Mouse (Mus musculus) 3T3-L1 (cell line): ENCODE data around the gene Armt1.
A peak's percentile ranks its signal among the peaks of the same experiment; 100 is the strongest.

ENCODE experiments used
- DNase-seq: peaks from one replicate; pipeline ENCODE4 v3.0.0-alpha.2; 2015; ENCODE audit warnings: low read depth, low spot score

The Armt1 gene

DNA sequence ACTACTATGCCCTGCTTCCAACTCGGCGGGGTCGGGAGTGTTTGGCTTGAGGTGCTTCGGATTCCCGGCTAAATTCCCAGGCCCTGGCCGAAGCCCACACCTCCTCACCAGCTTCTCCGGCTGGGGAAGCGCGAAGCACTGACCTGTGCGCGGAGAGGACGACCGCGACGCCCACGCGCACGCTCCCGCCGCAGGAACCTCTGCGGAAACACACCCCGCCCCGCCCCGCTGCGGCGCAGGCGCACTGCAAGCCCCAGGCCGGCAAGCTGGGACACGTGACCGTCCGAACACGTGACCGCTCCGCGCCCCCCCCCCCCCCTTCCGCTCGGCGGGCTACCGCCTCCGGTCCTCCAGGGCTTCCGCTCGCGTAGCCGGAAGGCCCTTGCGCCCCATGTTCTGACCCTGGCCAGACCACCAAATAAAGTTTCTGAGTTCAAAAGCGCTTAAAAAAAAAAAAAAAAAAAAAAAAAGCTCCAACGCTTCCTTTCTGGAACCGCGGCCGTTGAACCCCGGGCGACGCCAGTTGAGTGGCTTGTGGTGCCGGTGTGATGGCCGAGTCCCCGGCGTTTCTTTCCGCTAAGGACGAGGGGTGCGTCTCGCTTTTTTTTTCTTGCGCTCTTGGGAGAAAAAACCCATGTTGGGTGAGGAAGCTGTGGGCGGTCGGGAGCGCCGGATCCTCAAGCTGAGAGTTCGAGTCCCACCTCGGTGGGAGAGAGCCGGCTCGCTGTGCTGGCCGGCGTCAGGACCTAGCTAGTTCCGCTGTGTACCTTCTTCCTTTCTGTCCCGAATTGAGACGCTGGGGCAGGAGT, at the start of gene Armt1, which contains the start of gene Rmnd1:
Armt1 (plus strand) TSS at position 345 of the 809 bp plus-strand sequence.
Rmnd1 (minus strand) TSS at position 266 of the 809 bp plus-strand sequence.
- DNase-seq = peak; percentile 93

DNA sequence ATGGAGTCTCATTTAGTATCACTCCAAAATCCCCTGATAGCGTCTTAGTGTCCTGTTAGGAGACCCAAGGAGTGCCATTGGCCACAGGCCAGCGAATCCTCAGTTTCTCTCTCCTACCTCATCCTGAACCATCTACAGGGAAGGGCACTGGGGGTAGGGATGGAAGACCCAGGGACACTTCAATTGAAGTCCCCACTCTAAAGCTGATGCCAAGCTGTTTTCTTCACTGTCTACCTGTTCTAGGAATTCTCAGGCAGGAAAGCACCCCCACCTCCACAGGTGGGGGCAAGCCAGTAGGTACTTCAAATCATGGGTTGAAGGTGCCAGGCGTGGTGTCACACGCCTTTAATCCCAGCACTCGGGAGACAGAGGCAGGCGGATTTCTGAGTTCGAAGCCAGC, 48.0 kb upstream of the Armt1 start:
- no peak for DNase-seq

DNA sequence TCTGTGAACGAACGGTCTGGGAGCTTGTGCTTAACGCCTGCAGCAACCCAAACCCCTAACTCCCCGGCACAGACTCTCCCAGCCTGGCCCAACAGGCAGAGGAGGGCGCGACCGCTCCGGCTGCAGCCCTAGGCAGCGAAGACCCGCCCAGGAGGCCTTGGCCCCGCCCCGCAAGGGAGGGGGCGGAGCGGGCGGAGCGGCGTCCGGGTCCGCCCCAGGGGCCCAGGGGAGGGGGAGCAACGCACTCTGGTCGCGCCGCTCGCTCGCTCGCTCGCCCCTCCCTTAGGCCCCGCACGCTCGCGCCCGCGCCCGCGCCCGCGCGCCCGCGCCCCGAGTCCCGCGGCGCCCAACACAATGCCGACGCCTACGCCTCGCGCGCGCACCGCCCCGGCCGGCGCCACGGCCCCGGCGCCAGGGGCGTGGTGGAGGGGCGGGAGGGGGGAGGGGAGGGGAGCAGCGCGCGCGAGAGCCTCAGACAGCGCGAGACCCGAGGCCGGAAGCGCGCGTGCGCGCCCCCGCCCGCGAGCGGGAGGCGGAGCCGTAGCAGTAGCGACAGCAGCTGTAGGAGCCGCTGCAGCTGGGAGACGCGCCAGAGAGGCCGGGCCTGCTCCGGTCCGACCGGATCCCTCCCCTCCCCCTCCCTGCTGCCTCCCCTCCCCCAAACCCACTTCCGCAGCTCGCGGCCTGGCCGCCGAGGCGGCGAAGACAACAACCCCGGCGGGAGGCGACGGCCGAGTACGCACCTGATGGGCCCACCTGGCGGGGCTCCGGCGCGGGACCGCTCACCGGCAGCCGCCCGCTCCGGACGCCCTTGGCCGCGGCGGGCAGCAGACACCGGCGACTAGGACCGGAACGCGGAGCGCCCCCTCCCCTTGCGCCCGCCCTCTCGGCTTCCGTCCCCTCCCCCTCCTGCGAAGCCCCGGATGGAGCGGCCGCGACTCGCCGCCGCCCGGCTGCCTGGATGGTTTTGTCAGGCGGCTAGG, 45.4 kb upstream of the Armt1 start:
- peak; percentile 90 for DNase-seq

- DNase-seq = peak; percentile 48
These were observed 44.4 kb upstream of the Armt1 start, which contains the start of gene Zbtb2 for GRCm38 (mm10) chr10:4387701-4388383. Gene Zbtb2 (minus strand): TSS chr10:4388108.

DNA sequence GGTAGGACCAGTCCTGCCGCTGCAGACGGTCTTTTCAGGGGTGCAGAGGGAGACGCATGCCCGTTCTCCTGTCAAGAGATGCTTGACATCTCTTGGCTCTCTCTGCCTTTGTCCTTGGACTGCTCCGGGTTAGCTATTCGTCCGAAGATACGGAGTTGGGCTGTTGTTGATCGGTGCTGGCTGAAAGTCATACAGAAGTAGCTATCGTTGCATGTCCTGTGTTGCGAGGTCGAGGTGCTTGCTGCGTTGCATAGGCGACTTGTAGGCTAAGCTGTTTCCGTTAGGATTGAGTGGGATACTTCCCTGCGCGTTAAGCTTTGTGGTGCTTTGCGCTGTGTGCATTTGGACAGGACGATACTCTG, 43.9 kb upstream of the Armt1 start:
- DNase-seq = peak; percentile 51

- peak; percentile 58 for DNase-seq
These were observed 43.2 kb upstream of the Armt1 start for GRCm38 (mm10) chr10:4389036-4389435.

DNA sequence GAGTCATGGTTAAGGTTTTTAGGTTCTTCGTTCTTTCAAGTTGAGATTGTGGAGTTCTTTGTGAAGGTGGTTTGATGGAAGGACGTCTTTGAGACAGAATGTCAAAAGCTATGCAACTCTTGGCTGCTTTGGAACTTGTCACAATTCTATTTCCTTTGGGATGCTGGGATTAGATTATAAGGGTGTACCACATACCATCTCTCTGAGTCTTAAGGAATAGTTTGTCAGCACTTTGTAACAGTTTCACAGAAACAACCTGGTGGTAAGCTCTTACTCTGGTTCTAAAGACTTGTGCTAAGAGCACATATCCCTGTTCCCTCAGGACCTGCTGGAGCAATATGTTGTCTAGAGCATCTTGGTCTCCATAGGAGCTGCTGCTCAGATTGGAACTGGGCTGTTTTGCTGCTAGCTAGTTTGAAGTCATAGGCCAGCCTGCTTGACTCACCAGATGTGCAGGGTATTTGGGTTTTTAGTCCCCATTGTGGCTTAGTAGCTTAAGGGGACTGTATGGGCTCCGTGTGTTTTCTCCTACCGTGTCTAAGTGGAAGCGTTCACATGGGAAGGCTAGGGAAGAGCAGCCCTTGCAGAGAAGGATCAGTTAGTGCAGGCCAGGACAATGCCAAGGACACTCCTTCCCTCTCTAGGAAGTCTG, 42.7 kb upstream of the Armt1 start:
- peak; percentile 28 for DNase-seq

DNA sequence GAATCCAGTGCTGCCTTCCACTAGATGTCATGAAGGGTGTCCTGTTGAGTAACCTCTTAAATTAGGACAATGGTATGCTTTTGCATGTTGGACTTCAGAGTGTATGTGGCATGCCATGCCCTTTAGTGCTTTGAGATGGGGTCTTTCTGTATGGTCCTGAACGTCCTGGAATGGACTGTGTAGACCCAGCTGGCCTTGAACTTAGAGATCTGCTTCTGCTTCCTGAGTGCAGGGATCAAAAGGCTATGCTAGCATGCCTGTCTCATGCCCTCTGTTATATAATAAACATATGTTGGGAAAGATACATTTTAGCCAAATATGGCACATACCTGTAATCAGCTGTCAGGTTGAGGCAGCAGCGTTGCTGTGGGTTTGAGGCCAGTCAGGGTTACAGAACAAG, 41.7 kb upstream of the Armt1 start:
- no peak for DNase-seq

DNA sequence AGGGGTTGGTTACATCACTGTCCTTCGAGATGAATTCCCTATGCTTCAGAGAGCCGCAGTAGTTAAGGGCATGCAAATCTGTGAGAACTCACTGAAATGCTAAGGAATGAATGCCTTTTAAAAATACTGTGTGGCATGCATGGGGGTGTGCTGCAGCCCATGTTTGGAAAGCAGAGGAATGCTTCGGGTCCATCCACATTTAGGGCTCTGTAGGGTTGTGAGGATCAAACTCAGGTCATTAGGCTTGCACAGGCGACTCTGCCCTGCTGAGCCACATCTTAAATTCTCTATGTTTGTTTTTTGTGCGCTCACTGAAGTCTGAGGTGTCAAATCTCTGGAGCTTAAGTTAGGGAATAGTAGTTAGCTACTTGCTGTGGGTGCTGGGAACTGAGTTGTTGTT, 41.2 kb upstream of the Armt1 start:
- no peak for DNase-seq

DNA sequence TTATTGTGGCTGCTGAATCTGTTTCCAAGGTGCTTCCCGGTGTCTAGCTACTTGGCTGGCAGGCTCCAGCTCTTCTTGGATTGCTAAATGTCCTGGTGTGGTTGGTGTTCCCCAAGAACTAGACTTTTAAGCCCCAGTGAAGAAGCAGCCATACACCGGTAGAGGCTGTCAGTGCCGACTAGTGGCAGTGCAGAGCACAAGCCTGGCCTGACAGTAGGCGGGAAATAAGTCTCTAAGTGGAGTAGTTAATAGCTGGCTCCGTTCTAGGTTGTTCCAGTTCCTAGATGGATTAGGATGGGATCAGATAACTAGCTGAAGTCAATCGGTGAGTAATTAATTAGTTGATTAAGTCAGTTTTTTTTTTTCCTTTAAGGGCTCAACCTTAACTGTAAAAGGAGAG, 40.4 kb upstream of the Armt1 start:
- peak; percentile 60 for DNase-seq

GRCm38 (mm10) chr10:4395321-4395720, 36.9 kb upstream of the Armt1 start:
- DNase-seq = peak; percentile 51

DNA sequence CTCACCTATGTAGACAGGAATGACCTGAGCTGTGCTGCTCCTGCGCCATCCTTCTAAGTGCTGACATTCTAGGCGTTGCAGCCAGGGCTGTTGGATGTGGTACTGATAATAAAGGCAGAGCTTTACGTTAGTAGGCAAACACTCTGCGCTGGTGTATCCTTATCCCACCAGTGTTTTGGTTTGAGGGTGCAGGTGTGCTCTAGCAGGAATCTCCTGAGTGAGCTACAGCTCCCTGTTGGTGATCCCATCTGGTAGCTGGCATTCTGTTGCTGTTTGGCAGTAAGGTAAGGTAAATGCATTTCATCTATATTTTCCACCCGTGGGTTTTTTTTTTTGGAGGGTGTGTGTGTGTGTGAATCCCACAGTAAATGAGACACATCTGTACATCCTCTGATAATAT, 34.2 kb upstream of the Armt1 start:
- DNase-seq = no peak

GRCm38 (mm10) chr10:4404895-4405491, 27.3 kb upstream of the Armt1 start:
- peak; percentile 83 for DNase-seq

GRCm38 (mm10) chr10:4405511-4405910, 26.8 kb upstream of the Armt1 start:
- no peak for DNase-seq

- peak; percentile 71 for DNase-seq
These were observed 25.1 kb upstream of the Armt1 start for GRCm38 (mm10) chr10:4407191-4407590.

DNA sequence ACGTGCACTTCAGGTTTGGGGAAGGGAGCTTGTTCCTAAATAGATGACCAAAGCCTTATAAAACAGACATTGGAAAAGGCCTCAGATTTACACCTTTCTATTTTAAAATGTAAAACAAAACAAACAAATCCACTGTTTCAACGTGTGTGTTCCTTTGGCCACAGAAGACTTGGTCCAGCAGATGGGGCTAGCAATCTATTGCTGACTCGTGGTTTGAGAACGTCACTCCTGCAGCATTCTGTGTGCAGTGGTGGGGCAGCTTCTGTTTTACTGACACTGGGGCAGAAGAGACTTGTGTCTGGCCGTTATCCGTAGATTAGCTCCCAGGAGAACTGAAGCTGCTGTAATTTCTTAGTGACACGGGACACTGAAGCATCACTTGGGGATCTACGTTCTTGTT, 7.0 kb upstream of the Armt1 start:
- peak; percentile 49 for DNase-seq

DNA sequence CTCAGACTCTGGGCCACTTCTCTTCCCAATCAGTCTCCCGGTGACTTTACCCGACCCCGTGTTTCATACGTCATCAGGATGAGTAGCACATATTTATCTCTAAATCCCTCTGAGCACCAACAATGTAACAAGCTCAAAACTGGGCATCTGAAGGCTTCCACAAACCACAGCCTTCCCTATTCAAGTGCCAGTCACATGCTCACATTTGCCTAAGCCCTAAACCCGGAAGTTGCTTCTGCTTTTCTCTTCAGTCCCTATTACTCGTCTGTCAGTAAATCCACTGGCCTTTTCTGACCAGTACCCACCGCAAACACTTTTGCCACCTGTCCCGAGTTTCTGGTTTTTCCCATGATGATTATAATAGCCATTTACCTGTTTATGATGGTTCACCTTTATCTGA, 1.9 kb upstream of the Armt1 start:
- no peak for DNase-seq

- peak; percentile 38 for DNase-seq
These were observed 1.4 kb upstream of the Armt1 start for GRCm38 (mm10) chr10:4430826-4431225.

- peak; percentile 11 for DNase-seq
These were observed 533 bp upstream of the Armt1 start for GRCm38 (mm10) chr10:4431746-4432122.

- DNase-seq = peak; percentile 76
These were observed 909 bp downstream of the Armt1 start for GRCm38 (mm10) chr10:4432996-4433755.
